Comparison of ENCODE assay signal across 30 mouse cellular contexts in genomic region chr13:40893573-40893972, GRCm38 (mm10). TPM values are rescaled to one million over a fixed set of nuclear protein-coding genes. Genes with fewer than 3 reads are reported as not detected.
A peak's percentile ranks its signal among the peaks of the same experiment; 100 is the strongest.
DNase-seq lines count a peak whose midpoint lies in the region; ATAC-seq and TF ChIP-seq lines count a peak whose summit lies in the region.
"Had no signal": no experiment of that assay in that cellular context is flagged by ENCODE, and none has a peak within 500 bp of the region (broad histone marks: within the 10 kb centered on the region; RNA-seq: fewer than 3 reads in every experiment).

No protein-coding gene starts in this region.

- H3K36me3 ChIP-seq in heart, embryonic 10.5 days: no peaks in the 10 kb centered on the region
- H3K36me3 ChIP-seq in MEL (ENCODE audit: control insufficient read depth in 1 of 2, insufficient read depth in 2 of 2, low read length in 2 of 2): peaks cover 0 to 16% of the 10 kb centered on the region in 2 experiments; a peak in 2 of 4 replicates
- H3K36me3 ChIP-seq in lung, postnatal 0 days (ENCODE audit: insufficient read depth, low read length): no peaks in the 10 kb centered on the region
- H3K36me3 ChIP-seq: embryonic facial prominence, embryonic 13.5 days; embryonic facial prominence, embryonic 15.5 days; forebrain, embryonic 10.5 days; forebrain, embryonic 12.5 days; G1E had no signal

- TF ChIP-seq CTCF in MEL (IDR thresholded peaks at IDR 0.05 in 2 of 3, conservative IDR thresholded peaks at IDR 0.05 in 1 of 3; ENCODE audit: control insufficient read depth in 1 of 3, insufficient read depth in 1 of 3, low read depth in 2 of 3, low read length in 3 of 3, poor library complexity in 1 of 3, severe bottlenecking in 1 of 3): no peak
- no peak for TF ChIP-seq CTCF in lung, postnatal 0 days (IDR thresholded peaks at IDR 0.05)

- no peaks in the 10 kb centered on the region for H3K9me3 ChIP-seq in heart, embryonic 10.5 days
- H3K9me3 ChIP-seq in MEL (replicated peaks; ENCODE audit: insufficient read depth, low read length): no peaks in the 10 kb centered on the region
- no peaks in the 10 kb centered on the region for H3K9me3 ChIP-seq in lung, postnatal 0 days (ENCODE audit: low read length)
- H3K9me3 ChIP-seq: embryonic facial prominence, embryonic 13.5 days; embryonic facial prominence, embryonic 15.5 days; forebrain, embryonic 10.5 days; forebrain, embryonic 12.5 days; G1E had no signal

- 71% methylated on average over 3 of the region's 3 CpGs for WGBS in heart, embryonic 10.5 days
- whole genome bisulfite sequencing in lung, postnatal 0 days: 80% methylated on average over 3 of the region's 3 CpGs

- no peak for DNase-seq in heart, embryonic 10.5 days (ENCODE audit: low spot score)
- no peak for DNase-seq in heart, adult 18-20 months
- DNase-seq in ES-CJ7 (ENCODE audit: low read depth, low spot score): peak; percentile 60
- no peak for DNase-seq in MEL (ENCODE audit: low read depth, low spot score)
- peak; percentile 53 for DNase-seq in ZHBTc4 (ENCODE audit: low read depth, low spot score)
- DNase-seq in urinary bladder, postnatal 36 days (ENCODE audit: low spot score in 2 of 2): no peak
- DNase-seq in lung, postnatal 0 days (ENCODE audit: low spot score): no peak
- DNase-seq: adrenal gland, adult 2 months; adrenal gland, postnatal 10 days; adrenal gland, postnatal 25 days; B cell, adult 2 months; cerebellum, adult 11 months; cerebellum, adult 18-20 months; cerebellum, adult 8-10 months; cerebellum, adult 9-11 months; cerebellum, postnatal 14 days; cerebellum, postnatal 36 days; embryo, embryonic 11 days had no signal

- H3K27me3 ChIP-seq in heart, embryonic 10.5 days (ENCODE audit: insufficient read depth, poor library complexity, severe bottlenecking): no peaks in the 10 kb centered on the region
- H3K27me3 ChIP-seq in MEL (ENCODE audit: control insufficient read depth in 1 of 2, insufficient read depth in 2 of 2, low read length in 2 of 2): no peaks in the 10 kb centered on the region
- no peaks in the 10 kb centered on the region for H3K27me3 ChIP-seq in lung, postnatal 0 days (replicated peaks; ENCODE audit: insufficient read depth, low read length)
- H3K27me3 ChIP-seq: CH12.LX; embryonic facial prominence, embryonic 13.5 days; embryonic facial prominence, embryonic 15.5 days; forebrain, embryonic 12.5 days had no signal

- no peak for TF ChIP-seq EP300 in MEL (IDR thresholded peaks at IDR 0.05; ENCODE audit: low read depth in 1 of 2, low read length in 2 of 2)
- no peak for TF ChIP-seq EP300 in lung, postnatal 0 days (IDR thresholded peaks at IDR 0.05)

- H3K4me1 ChIP-seq in heart, embryonic 10.5 days: peaks cover 19% of the 10 kb centered on the region
- peaks cover 4 to 24% of the 10 kb centered on the region in 2 experiments for H3K4me1 ChIP-seq in MEL (ENCODE audit: control insufficient read depth in 1 of 2, insufficient read depth in 2 of 2, low read length in 2 of 2)
- no peaks in the 10 kb centered on the region for H3K4me1 ChIP-seq in lung, postnatal 0 days (ENCODE audit: insufficient read depth, low read depth, low read length)
- H3K4me1 ChIP-seq: embryonic facial prominence, embryonic 15.5 days had no signal

- no peak overlapping the region for H3K9ac ChIP-seq in MEL (ENCODE audit: control insufficient read depth, low read depth, low read length, poor library complexity, severe bottlenecking)
- no peak overlapping the region for H3K9ac ChIP-seq in lung, postnatal 0 days (replicated peaks; ENCODE audit: low read depth)
- H3K9ac ChIP-seq: embryonic facial prominence, embryonic 13.5 days; embryonic facial prominence, embryonic 15.5 days; forebrain, embryonic 12.5 days had no signal

- no peak for TF ChIP-seq RAD21 in MEL (IDR thresholded peaks at IDR 0.05; ENCODE audit: low read depth, low read length)

- no peaks in the 10 kb centered on the region for H3K79me2 ChIP-seq in MEL (ENCODE audit: control insufficient read depth, insufficient read depth, low read length, poor library complexity)

- no peak overlapping the region for H3K4me3 ChIP-seq in heart, embryonic 10.5 days
- no peak overlapping the region for H3K4me3 ChIP-seq in MEL (ENCODE audit: control insufficient read depth in 1 of 2, insufficient read depth in 1 of 2, low read depth in 2 of 2, low read length in 2 of 2)
- H3K4me3 ChIP-seq in lung, postnatal 0 days (ENCODE audit: low read depth, low read length): no peak overlapping the region
- H3K4me3 ChIP-seq: embryonic facial prominence, embryonic 13.5 days; embryonic facial prominence, embryonic 15.5 days; erythroblast, embryonic 14.5 days; forebrain, embryonic 10.5 days; forebrain, embryonic 12.5 days had no signal

- no peak overlapping the region for H3K4me2 ChIP-seq in lung, postnatal 0 days (replicated peaks; ENCODE audit: low read depth, low read length)
- H3K4me2 ChIP-seq: embryonic facial prominence, embryonic 13.5 days; embryonic facial prominence, embryonic 15.5 days; forebrain, embryonic 12.5 days had no signal

- H3K27ac ChIP-seq in heart, embryonic 10.5 days: peak overlapping the region; percentile 76
- H3K27ac ChIP-seq in MEL (ENCODE audit: control insufficient read depth, low read depth, low read length): no peak overlapping the region
- no peak overlapping the region for H3K27ac ChIP-seq in lung, postnatal 0 days (ENCODE audit: low read length)
- H3K27ac ChIP-seq: embryonic facial prominence, embryonic 13.5 days; embryonic facial prominence, embryonic 15.5 days; forebrain, embryonic 10.5 days; forebrain, embryonic 12.5 days had no signal

- ATAC-seq in lung, postnatal 0 days: no peak
- no peak for ATAC-seq in megakaryocyte progenitor cell, adult 5-6 weeks (replicated peaks; ENCODE audit: poor library complexity)
- ATAC-seq: activated CD4-positive, CD25-positive, alpha-beta regulatory T cell, adult 4 months; CD4-positive, CD25-positive, alpha-beta regulatory T cell, adult 4 months; forebrain, embryonic 14.5 days; forebrain, embryonic 16.5 days had no signal

- TF ChIP-seq POLR2A in MEL (IDR thresholded peaks at IDR 0.05; ENCODE audit: control insufficient read depth in 1 of 2, insufficient read depth in 1 of 2, low read depth in 1 of 2, low read length in 2 of 2, poor library complexity in 1 of 2): no peak

TF ChIP-seq in MEL, 35 proteins besides CTCF, POLR2A, EP300 and RAD21:
- TF ChIP-seq MXI1 (IDR thresholded peaks at IDR 0.05; ENCODE audit: low read depth, low read length) (no peak), ZNF384 (IDR thresholded peaks at IDR 0.05; ENCODE audit: low read depth, low read length) (peak; percentile 19; the same call in 1 of the 2 replicates)
TF ChIP-seq in MEL: peak in this region for 1.

RNA-seq across cellular contexts. Expression of gene Gcnt2, which starts 34.0 kb away (rescaled TPM):
- polyA plus RNA-seq in heart, embryonic 10.5 days (2016; fragmentation: Nextera tagmentation; extraction: Ambion mirVana): 2.7 and 3.5 TPM in 2 replicates
- 1 to 10 TPM; 6.7 to 9.1 TPM for total RNA-seq in heart, adult 18-20 months (2021)
- 0.04 TPM in 1 of 2 replicates, not detected in the other for total RNA-seq in MEL (2012; rRNA removed)
- under 1 TPM in 1 of 2 experiments, not detected in 1; 0.03 TPM for polyA plus RNA-seq in MEL (2012; ENCODE audit: insufficient read depth in 1 of 2, insufficient read length in 2 of 2, low read depth in 1 of 2, low replicate concordance in 2 of 2, missing spikeins in 1 of 2)
- polyA plus RNA-seq in lung, postnatal 0 days (2015; fragmentation: Nextera tagmentation; extraction: Ambion mirVana): 10.8 and 10.9 TPM in 2 replicates
- total RNA-seq in megakaryocyte progenitor cell, adult 5-6 weeks (2015): 16.6 and 28.2 TPM in 2 replicates
- total RNA-seq in megakaryocyte progenitor cell, adult 5-6 weeks (2017): 7.0 and 15.4 TPM in 2 replicates
- total RNA-seq: CH12.LX had no signal
- polyA plus RNA-seq: erythroblast, embryonic 14.5 days; G1E had no signal

Comparison
In these comparisons a context has a peak if more than half of its experiments do, and no peak if none do; other contexts are left out.
1. DNase-seq: peak in ES-CJ7 (single experiment) and ZHBTc4 (single experiment); none in heart, embryonic 10.5 days (single experiment), heart, adult 18-20 months (0 of 2), MEL (single experiment), urinary bladder, postnatal 36 days (0 of 2) and lung, postnatal 0 days (single experiment).